8 mouse cellular contexts compared by ENCODE assay signal in genomic region chr10:8955499-8956211, GRCm38 (mm10).
A peak's percentile ranks its signal among the peaks of the same experiment; 100 is the strongest.
DNase-seq lines count a peak whose midpoint lies in the region; ATAC-seq lines count a peak whose summit lies in the region.
"Had no signal": no experiment of that assay in that cellular context is flagged by ENCODE, and none has a peak within 500 bp of the region (broad histone marks: within the 10 kb centered on the region; RNA-seq: fewer than 3 reads in every experiment).

No protein-coding gene starts in this region.

- ATAC-seq in midbrain, embryonic 15.5 days (replicated peaks) = no peak
- peak; percentile 47; the same call in 1 of the 2 replicates for ATAC-seq in neural tube, embryonic 14.5 days (ENCODE audit: low read depth)

- no peaks in the 10 kb centered on the region for H3K9me3 ChIP-seq in midbrain, embryonic 15.5 days
- H3K9me3 ChIP-seq in midbrain, embryonic 10.5 days (replicated peaks) = no peaks in the 10 kb centered on the region
- H3K9me3 ChIP-seq in neural tube, embryonic 14.5 days (ENCODE audit: control insufficient read depth, low read length) = no peaks in the 10 kb centered on the region
- H3K9me3 ChIP-seq: embryonic facial prominence, embryonic 15.5 days had no signal

- no peaks in the 10 kb centered on the region for H3K36me3 ChIP-seq in midbrain, embryonic 15.5 days (replicated peaks)
- no peaks in the 10 kb centered on the region for H3K36me3 ChIP-seq in midbrain, embryonic 10.5 days
- no peaks in the 10 kb centered on the region for H3K36me3 ChIP-seq in neural tube, embryonic 14.5 days (ENCODE audit: control insufficient read depth, insufficient read depth, low read length)
- H3K36me3 ChIP-seq: embryonic facial prominence, embryonic 15.5 days had no signal

- 0 out of 2 replicates have a peak, but pooled peaks cover 9% of the 10 kb centered on the region for H3K4me1 ChIP-seq in midbrain, embryonic 15.5 days
- H3K4me1 ChIP-seq in midbrain, embryonic 10.5 days = 0 out of 2 replicates have a peak, but pooled peaks cover 4% of the 10 kb centered on the region
- H3K4me1 ChIP-seq in neural tube, embryonic 14.5 days (ENCODE audit: control insufficient read depth, insufficient read depth, low read length) = no peaks in the 10 kb centered on the region

- WGBS in midbrain, embryonic 15.5 days = 50% methylated on average over 6 of the region's 6 CpGs
- WGBS in midbrain, embryonic 10.5 days = 75% methylated on average over 6 of the region's 6 CpGs
- 49% methylated on average over 6 of the region's 6 CpGs for WGBS in neural tube, embryonic 14.5 days

- no peak overlapping the region for H3K9ac ChIP-seq in midbrain, embryonic 15.5 days
- H3K9ac ChIP-seq in neural tube, embryonic 14.5 days (replicated peaks; ENCODE audit: low read depth, low read length) = no peak overlapping the region
- H3K9ac ChIP-seq: embryonic facial prominence, embryonic 15.5 days had no signal

- H3K4me3 ChIP-seq in midbrain, embryonic 15.5 days = no peak overlapping the region
- no peak overlapping the region for H3K4me3 ChIP-seq in midbrain, embryonic 10.5 days
- no peak overlapping the region for H3K4me3 ChIP-seq in neural tube, embryonic 14.5 days (ENCODE audit: low read depth, low read length)
- H3K4me3 ChIP-seq: embryonic facial prominence, embryonic 15.5 days had no signal

- no peak overlapping the region for H3K4me2 ChIP-seq in midbrain, embryonic 15.5 days
- no peak overlapping the region for H3K4me2 ChIP-seq in neural tube, embryonic 14.5 days (ENCODE audit: low read depth, low read length)
- H3K4me2 ChIP-seq: embryonic facial prominence, embryonic 15.5 days had no signal

- peak overlapping the region; percentile 32; the same call in 1 of the 2 replicates for H3K27ac ChIP-seq in midbrain, embryonic 15.5 days
- H3K27ac ChIP-seq in midbrain, embryonic 10.5 days (replicated peaks) = no peak overlapping the region
- no peak overlapping the region for H3K27ac ChIP-seq in neural tube, embryonic 14.5 days (ENCODE audit: low read depth, low read length)
- H3K27ac ChIP-seq: embryonic facial prominence, embryonic 15.5 days had no signal

- no peaks in the 10 kb centered on the region for H3K27me3 ChIP-seq in midbrain, embryonic 15.5 days (replicated peaks)
- H3K27me3 ChIP-seq in midbrain, embryonic 10.5 days (ENCODE audit: low read depth, poor library complexity, severe bottlenecking) = no peaks in the 10 kb centered on the region
- H3K27me3 ChIP-seq in neural tube, embryonic 14.5 days (ENCODE audit: control insufficient read depth, insufficient read depth, low read length) = no peaks in the 10 kb centered on the region
- H3K27me3 ChIP-seq: embryonic facial prominence, embryonic 15.5 days had no signal

- no peak for DNase-seq in midbrain, embryonic 10.5 days (ENCODE audit: low spot score)
- peak; percentile 23 for DNase-seq in cerebellum, adult 18-20 months
- DNase-seq in forelimb bud, embryonic 11.5 days (ENCODE audit: low read depth, low spot score) = peak; percentile 75
- DNase-seq in lung, postnatal 14 days = no peak
- DNase-seq in left cerebral cortex, adult 9 months (ENCODE audit: low spot score in 2 of 2) = no peak

Comparison
In these comparisons a context has a peak if more than half of its experiments do, and no peak if none do; other contexts are left out.
1. DNase-seq: peak in cerebellum, adult 18-20 months (2 of 2) and forelimb bud, embryonic 11.5 days (single experiment); none in midbrain, embryonic 10.5 days (single experiment), lung, postnatal 14 days (single experiment) and left cerebral cortex, adult 9 months (0 of 2).